Mouse (Mus musculus): ENCODE data around the gene Jmy. TPM values are rescaled to one million over a fixed set of nuclear protein-coding genes. Genes with fewer than 3 reads are reported as not detected.

Jmy gene
- 3.4 and 3.6 TPM in 2 replicates for polyA plus RNA-seq (2015; fragmentation: Nextera tagmentation; extraction: Ambion mirVana)

DNA sequence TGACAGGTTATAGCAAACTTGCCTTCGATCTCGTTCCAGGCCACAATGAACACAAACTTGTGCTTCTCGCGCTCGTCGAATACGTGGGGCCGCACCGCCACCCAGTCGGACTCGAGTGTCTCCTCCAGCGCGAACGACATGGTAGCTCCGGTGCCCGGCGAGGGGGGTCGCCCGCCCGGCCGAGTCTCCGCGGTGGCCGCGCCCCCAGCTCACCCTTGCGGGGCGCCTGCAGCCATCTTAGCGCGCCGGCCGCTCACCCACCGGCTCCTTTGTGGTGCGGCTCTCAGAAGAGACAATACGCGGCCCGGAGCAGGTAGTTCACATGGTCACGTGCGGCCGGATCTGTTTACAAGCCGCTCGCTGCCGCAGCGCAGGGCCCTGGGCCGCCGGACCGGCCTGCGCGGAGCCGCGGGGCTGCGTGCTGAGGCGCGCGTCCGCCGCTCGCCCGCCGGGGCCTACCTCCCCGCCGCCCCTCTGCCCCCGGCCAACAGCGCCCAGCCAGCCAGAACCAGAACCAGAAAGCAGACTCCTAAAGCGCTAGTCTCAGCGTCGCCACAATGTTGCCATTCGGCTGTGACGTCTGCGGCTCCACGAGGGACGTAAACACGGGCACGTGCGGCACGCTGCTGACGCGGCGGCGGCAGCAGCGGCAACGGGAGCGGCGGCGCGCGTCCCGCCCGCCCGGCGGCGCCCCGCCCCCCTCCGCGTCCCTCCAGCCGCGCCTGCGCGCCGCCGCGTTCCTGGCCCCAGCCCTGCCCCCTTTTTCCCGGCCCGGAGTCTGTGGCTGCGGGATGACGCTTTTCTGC is at the start of gene Jmy:
TSS of gene Jmy (minus strand) at position 642 of the 806 bp plus-strand sequence.
- peak within 1 kb of the TSS; percentile 90 for H3K9ac ChIP-seq (ENCODE audit: low read length)
- H3K36me3 ChIP-seq (ENCODE audit: control insufficient read depth, insufficient read depth, low read length) = no peaks in the 10 kb centered on the region
- H3K27ac ChIP-seq (ENCODE audit: low read length) = peak within 1 kb of the TSS; percentile 95
- peaks cover 8% of the 10 kb centered on the region for H3K4me1 ChIP-seq (replicated peaks; ENCODE audit: control insufficient read depth, insufficient read depth, low read length)
- peak; percentile 95 for ATAC-seq (ENCODE audit: low read depth)
- peak within 1 kb of the TSS; percentile 73 for H3K4me2 ChIP-seq (ENCODE audit: low read depth, low read length)
- H3K9me3 ChIP-seq (ENCODE audit: control insufficient read depth, low read length) = no peaks in the 10 kb centered on the region
- under 1% methylated on average over 105 of the region's 105 CpGs for WGBS
- peak within 1 kb of the TSS; percentile 84 for H3K4me3 ChIP-seq (ENCODE audit: low read length)
- no peaks in the 10 kb centered on the region for H3K27me3 ChIP-seq (ENCODE audit: control insufficient read depth, insufficient read depth, low read depth, low read length)

DNA sequence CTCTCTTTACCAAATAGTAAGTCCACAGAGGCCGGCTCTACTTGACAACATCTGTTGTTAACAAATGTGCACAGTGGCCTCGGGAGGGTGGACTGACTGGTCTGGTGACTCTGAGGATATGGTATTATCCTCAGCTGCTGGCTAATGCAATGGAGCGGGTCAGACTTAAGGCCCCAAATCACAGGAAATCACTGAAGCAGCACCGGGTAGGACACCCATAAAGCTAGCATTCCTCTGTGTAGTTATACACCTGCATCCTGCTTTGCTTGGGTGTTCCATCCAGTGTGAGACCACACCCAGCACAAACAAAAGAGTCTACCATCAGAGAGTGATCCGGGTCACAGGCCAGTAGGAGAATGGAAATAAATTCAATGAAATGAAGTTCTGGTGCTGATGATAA is 48.0 kb upstream of the Jmy start:
- H3K27ac ChIP-seq (ENCODE audit: low read length) = no peak overlapping the region
- no peak overlapping the region for H3K4me3 ChIP-seq (ENCODE audit: low read length)
- WGBS = 56% methylated on average over 5 of the region's 5 CpGs
- no peaks in the 10 kb centered on the region for H3K9me3 ChIP-seq (ENCODE audit: control insufficient read depth, low read length)
- no peak for ATAC-seq (ENCODE audit: low read depth)
- no peaks in the 10 kb centered on the region for H3K36me3 ChIP-seq (ENCODE audit: control insufficient read depth, insufficient read depth, low read length)
- H3K4me1 ChIP-seq (replicated peaks; ENCODE audit: control insufficient read depth, insufficient read depth, low read length) = no peaks in the 10 kb centered on the region
- H3K4me2 ChIP-seq (ENCODE audit: low read depth, low read length) = no peak overlapping the region
- H3K9ac ChIP-seq (ENCODE audit: low read length) = no peak overlapping the region
- no peaks in the 10 kb centered on the region for H3K27me3 ChIP-seq (ENCODE audit: control insufficient read depth, insufficient read depth, low read depth, low read length)

DNA sequence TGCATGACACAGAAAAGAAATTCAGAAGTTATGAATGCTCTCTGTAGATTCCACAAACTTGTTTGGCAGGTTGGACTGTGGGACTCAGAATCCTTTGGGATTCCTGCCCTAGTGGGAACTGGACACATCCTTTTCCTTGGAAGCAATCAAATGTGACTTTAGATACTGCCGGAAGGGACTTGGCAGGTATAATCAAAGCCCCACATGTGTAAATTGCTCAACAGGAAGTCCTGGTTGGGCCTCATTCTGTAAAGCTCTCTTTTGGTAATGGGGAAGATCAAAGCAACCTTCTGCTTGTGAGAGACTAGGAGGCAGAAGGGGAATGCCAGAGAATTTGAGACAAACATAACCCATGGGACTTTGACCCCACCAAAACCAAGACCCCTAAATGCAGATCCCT is 46.4 kb upstream of the Jmy start:
- Histone ChIP-seq H3K4me2 (ENCODE audit: low read depth, low read length) (no peak overlapping the region), H3K4me1 (replicated peaks; ENCODE audit: control insufficient read depth, insufficient read depth, low read length) (no peaks in the 10 kb centered on the region), H3K9me3 (ENCODE audit: control insufficient read depth, low read length) (no peaks in the 10 kb centered on the region), H3K36me3 (ENCODE audit: control insufficient read depth, insufficient read depth, low read length) (no peaks in the 10 kb centered on the region), H3K4me3 (ENCODE audit: low read length) (no peak overlapping the region), H3K27ac (ENCODE audit: low read length) (no peak overlapping the region), H3K27me3 (ENCODE audit: control insufficient read depth, insufficient read depth, low read depth, low read length) (no peaks in the 10 kb centered on the region), H3K9ac (ENCODE audit: low read length) (no peak overlapping the region)
- 41% methylated on average over 1 of the region's 1 CpGs for WGBS
- ATAC-seq (ENCODE audit: low read depth) = no peak

DNA sequence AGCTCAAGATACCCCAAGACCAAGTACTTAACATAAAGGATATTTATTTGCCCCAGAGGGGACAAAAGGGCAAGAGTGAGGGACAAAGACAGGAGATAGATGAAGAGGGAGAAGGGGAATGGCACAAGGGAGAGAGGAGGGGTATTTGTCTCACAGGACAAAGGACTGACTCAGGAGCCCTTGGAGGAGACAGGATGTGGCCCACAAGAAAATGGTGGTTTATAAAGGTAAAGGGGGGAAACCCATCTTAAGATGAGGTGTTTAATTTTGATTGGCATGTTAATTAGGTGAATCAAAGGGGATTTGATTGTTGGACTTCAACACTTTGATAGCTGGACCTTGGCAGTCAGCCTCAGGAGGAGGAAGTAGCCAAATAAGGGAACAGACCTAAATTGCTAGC is 44.7 kb upstream of the Jmy start:
- H3K4me3 ChIP-seq (ENCODE audit: low read length) = no peak overlapping the region
- no peak for ATAC-seq (ENCODE audit: low read depth)
- H3K27ac ChIP-seq (ENCODE audit: low read length) = no peak overlapping the region
- no peaks in the 10 kb centered on the region for H3K9me3 ChIP-seq (ENCODE audit: control insufficient read depth, low read length)
- no peaks in the 10 kb centered on the region for H3K27me3 ChIP-seq (ENCODE audit: control insufficient read depth, insufficient read depth, low read depth, low read length)
- H3K4me2 ChIP-seq (ENCODE audit: low read depth, low read length) = no peak overlapping the region
- H3K36me3 ChIP-seq (ENCODE audit: control insufficient read depth, insufficient read depth, low read length) = no peaks in the 10 kb centered on the region
- no peaks in the 10 kb centered on the region for H3K4me1 ChIP-seq (replicated peaks; ENCODE audit: control insufficient read depth, insufficient read depth, low read length)
- H3K9ac ChIP-seq (ENCODE audit: low read length) = no peak overlapping the region

DNA sequence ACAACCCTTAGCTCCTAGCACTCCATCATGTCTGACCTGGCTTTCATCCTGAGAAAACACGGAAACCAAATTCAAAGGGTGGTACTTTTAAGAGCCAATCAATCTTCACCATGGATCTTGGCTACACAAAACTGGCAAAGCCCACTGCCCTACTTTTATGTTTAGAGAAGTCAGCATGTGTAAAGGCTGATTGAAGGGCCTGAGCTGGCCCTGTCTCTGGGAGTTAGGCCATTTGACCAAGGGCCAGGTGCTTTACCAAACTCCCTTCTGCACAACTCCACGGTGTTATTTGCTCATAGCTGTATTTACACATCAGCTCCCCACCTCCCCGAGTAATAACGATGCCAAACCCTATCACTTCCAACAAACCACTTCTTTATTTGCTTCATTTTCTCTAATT is 39.7 kb upstream of the Jmy start:
- 46% methylated on average over 4 of the region's 4 CpGs for WGBS
- Histone ChIP-seq H3K4me1 (replicated peaks; ENCODE audit: control insufficient read depth, insufficient read depth, low read length) (no peaks in the 10 kb centered on the region), H3K27ac (ENCODE audit: low read length) (no peak overlapping the region), H3K36me3 (ENCODE audit: control insufficient read depth, insufficient read depth, low read length) (no peaks in the 10 kb centered on the region), H3K4me2 (ENCODE audit: low read depth, low read length) (no peak overlapping the region), H3K27me3 (ENCODE audit: control insufficient read depth, insufficient read depth, low read depth, low read length) (no peaks in the 10 kb centered on the region), H3K4me3 (ENCODE audit: low read length) (no peak overlapping the region), H3K9me3 (ENCODE audit: control insufficient read depth, low read length) (no peaks in the 10 kb centered on the region), H3K9ac (ENCODE audit: low read length) (no peak overlapping the region)
- ATAC-seq (ENCODE audit: low read depth) = no peak

DNA sequence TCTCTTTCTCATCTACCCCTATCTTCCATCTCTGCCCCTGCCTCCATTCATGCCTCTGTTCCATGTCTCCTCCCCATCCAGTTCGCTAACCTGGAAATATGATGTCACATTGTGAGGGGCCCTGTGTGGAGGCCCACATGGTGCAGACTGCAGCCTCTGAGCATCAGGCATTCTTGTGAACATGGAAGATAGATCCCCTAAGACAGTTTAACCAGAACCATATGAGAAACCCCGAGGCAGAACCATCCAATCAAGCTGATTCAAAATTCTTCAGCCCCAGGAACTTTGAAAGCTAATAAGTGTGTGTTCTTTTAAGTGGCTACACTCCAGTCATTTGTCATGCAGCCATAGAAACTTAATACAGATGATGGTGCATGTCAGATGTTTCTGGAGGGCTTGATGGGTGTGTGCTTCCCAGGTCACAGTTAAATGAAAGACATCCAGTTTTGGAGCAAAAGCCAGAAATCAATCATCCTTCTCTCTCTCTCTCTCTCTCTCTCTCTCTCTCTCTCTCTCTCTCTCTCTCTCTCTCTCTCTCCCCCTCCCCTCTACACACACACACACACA is 19.2 kb upstream of the Jmy start:
- Histone ChIP-seq H3K27ac (ENCODE audit: low read length) (no peak overlapping the region), H3K9me3 (ENCODE audit: control insufficient read depth, low read length) (no peaks in the 10 kb centered on the region), H3K9ac (ENCODE audit: low read length) (no peak overlapping the region), H3K4me1 (replicated peaks; ENCODE audit: control insufficient read depth, insufficient read depth, low read length) (0 out of 2 replicates have a peak, but pooled peaks cover 3% of the 10 kb centered on the region), H3K36me3 (ENCODE audit: control insufficient read depth, insufficient read depth, low read length) (no peaks in the 10 kb centered on the region), H3K4me3 (ENCODE audit: low read length) (no peak overlapping the region), H3K4me2 (ENCODE audit: low read depth, low read length) (no peak overlapping the region), H3K27me3 (ENCODE audit: control insufficient read depth, insufficient read depth, low read depth, low read length) (no peaks in the 10 kb centered on the region)
- no peak for ATAC-seq (ENCODE audit: low read depth)
- WGBS = 50% methylated on average over 2 of the region's 2 CpGs

DNA sequence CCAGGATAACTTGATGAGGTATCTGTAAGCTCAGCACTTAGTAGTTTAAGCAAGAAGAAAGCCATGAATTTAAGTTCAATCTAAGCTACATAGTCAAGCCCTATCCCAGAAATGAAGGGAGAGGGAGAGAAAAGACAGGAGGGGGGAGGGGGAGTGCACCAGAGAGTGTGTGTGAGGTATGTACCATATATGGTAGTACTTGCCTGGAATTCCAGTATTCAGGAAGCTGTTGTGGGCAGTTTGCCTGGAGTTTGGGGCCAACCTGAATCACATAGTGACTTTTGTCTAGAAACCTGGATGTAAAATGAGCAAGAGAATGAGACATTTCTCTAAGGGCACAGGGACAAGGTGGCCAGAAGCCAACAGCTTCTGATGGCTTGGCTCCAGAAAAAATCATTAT is 17.6 kb upstream of the Jmy start:
- Histone ChIP-seq H3K27ac (ENCODE audit: low read length) (no peak overlapping the region), H3K27me3 (ENCODE audit: control insufficient read depth, insufficient read depth, low read depth, low read length) (no peaks in the 10 kb centered on the region), H3K4me3 (ENCODE audit: low read length) (no peak overlapping the region), H3K4me2 (ENCODE audit: low read depth, low read length) (no peak overlapping the region), H3K9me3 (ENCODE audit: control insufficient read depth, low read length) (no peaks in the 10 kb centered on the region), H3K4me1 (replicated peaks; ENCODE audit: control insufficient read depth, insufficient read depth, low read length) (0 out of 2 replicates have a peak, but pooled peaks cover 3% of the 10 kb centered on the region), H3K36me3 (ENCODE audit: control insufficient read depth, insufficient read depth, low read length) (no peaks in the 10 kb centered on the region), H3K9ac (ENCODE audit: low read length) (no peak overlapping the region)
- ATAC-seq (ENCODE audit: low read depth) = no peak

DNA sequence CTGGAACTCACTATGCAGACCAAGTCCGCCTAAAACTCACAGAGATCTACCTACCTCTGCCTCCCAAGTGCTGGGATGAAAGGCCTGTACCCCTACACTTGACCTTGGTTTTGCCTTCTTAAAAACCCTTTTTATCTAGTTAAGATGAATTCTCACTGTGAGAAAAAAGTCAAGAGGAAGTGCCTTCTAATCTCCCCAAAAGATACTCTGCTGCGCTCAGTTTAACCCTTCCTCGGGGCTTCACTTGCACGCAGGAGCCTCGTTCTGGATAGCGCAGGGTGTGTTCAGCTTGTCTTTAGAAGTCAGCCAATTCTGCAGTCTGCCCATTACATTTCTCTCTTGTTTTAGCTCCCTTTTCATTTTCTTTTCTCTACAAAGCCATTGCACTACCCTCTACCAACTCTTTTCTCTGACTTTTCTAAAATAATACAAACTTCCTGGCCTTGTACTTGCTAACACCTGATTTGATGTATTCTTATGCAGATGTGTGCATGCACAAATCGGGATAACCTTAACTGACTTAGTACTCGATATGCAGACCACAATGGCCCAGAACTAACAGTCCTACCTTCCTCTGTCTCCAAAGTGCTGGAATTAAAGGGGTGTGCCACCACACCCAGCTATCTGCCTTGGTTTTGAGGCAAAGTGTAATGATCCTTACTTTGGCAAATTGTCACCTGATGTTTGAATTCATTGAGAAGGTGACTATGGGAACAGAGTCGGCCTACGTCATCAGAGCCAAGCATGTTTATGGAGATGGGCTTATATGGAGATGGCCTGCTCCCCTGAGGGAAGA is 14.6 kb upstream of the Jmy start:
- no peaks in the 10 kb centered on the region for H3K36me3 ChIP-seq (ENCODE audit: control insufficient read depth, insufficient read depth, low read length)
- H3K27me3 ChIP-seq (ENCODE audit: control insufficient read depth, insufficient read depth, low read depth, low read length) = no peaks in the 10 kb centered on the region
- no peak for ATAC-seq (ENCODE audit: low read depth)
- 78% methylated on average over 10 of the region's 10 CpGs for WGBS
- no peak overlapping the region for H3K4me3 ChIP-seq (ENCODE audit: low read length)
- no peak overlapping the region for H3K27ac ChIP-seq (ENCODE audit: low read length)
- H3K4me2 ChIP-seq (ENCODE audit: low read depth, low read length) = no peak overlapping the region
- H3K4me1 ChIP-seq (replicated peaks; ENCODE audit: control insufficient read depth, insufficient read depth, low read length) = 0 out of 2 replicates have a peak, but pooled peaks cover 3% of the 10 kb centered on the region
- no peak overlapping the region for H3K9ac ChIP-seq (ENCODE audit: low read length)
- no peaks in the 10 kb centered on the region for H3K9me3 ChIP-seq (ENCODE audit: control insufficient read depth, low read length)

DNA sequence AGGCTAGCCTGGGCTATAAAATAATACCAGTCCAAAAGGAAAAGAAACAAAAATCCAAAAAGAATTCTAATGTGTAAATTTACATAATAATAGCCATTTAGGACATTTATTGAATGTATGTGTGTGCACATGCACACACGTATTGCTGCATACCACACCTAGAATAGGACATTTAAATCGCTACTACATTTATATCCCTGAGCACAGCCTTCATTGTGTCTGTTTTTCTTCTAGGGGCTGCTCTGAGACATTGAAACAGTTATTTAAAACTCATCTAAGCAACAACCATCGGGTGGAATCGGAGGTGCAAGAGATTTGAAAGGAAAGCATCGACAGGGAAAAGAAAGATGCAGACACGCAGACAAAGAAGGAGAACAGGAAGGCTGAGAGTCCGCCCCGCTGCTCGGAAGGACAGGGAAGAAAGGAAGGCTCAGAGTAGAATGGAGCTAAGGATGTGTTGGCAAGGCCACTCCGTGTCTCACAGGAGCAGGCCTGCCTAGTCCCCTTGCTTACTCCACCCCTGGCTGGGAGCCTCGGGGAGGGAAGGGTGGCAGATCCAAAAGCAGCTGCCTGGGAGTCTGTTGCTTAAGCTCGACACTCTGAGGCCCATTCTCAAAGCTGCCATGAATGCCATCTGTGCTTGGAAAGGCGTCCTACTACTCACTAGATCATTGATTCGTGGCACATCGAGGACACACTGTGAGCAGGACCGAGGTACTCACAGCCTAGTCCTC is 11.0 kb upstream of the Jmy start:
- Histone ChIP-seq H3K9ac (ENCODE audit: low read length) (no peak overlapping the region), H3K27ac (ENCODE audit: low read length) (no peak overlapping the region), H3K27me3 (ENCODE audit: control insufficient read depth, insufficient read depth, low read depth, low read length) (no peaks in the 10 kb centered on the region), H3K9me3 (ENCODE audit: control insufficient read depth, low read length) (no peaks in the 10 kb centered on the region), H3K36me3 (ENCODE audit: control insufficient read depth, insufficient read depth, low read length) (no peaks in the 10 kb centered on the region), H3K4me1 (replicated peaks; ENCODE audit: control insufficient read depth, insufficient read depth, low read length) (no peaks in the 10 kb centered on the region), H3K4me3 (ENCODE audit: low read length) (no peak overlapping the region), H3K4me2 (ENCODE audit: low read depth, low read length) (no peak overlapping the region)
- ATAC-seq (ENCODE audit: low read depth) = no peak
- WGBS = 64% methylated on average over 16 of the region's 16 CpGs

All from lung, embryonic 16.5 days (tissue).